Mouse (Mus musculus) cortical plate, adult 2 months (tissue): ENCODE data around the gene Actn4. TPM values are rescaled to one million over a fixed set of nuclear protein-coding genes. Genes with fewer than 3 reads are reported as not detected.
A peak's percentile ranks its signal among the peaks of the same experiment; 100 is the strongest.

Experiments
- H3K27ac ChIP-seq: fragments of 200-500 bp; 2 replicates; pipeline ENCODE4 v1.5.1; 2012; ENCODE audit warnings: low read length, control low read depth, inconsistent platforms; ENCODE audit not compliant: insufficient read depth
- H3K4me1 ChIP-seq: fragments of 200-500 bp; 2 replicates; pipeline ENCODE4 v1.6.1; 2011; ENCODE audit warnings: low read length; ENCODE audit not compliant: control insufficient read depth, insufficient read depth
- H3K4me3 ChIP-seq: fragments of 200-500 bp; 2 replicates; pipeline ENCODE4 v1.5.1; 2011; ENCODE audit warnings: mild to moderate bottlenecking, low read length, control low read depth; ENCODE audit not compliant: insufficient read depth
- CTCF ChIP-seq: fragments of 200-500 bp; IDR thresholded peaks from 2 replicates; pipeline ENCODE4 v1.5.1; 2011; ENCODE audit warnings: mild to moderate bottlenecking, control low read depth, low read length; ENCODE audit not compliant: insufficient read depth; ENCODE audit errors: extremely low read depth
- POLR2A ChIP-seq: fragments of 200-500 bp; IDR thresholded peaks from 2 replicates; pipeline ENCODE4 v1.6.1; 2011; ENCODE audit warnings: mild to moderate bottlenecking, low read length, control low read depth; ENCODE audit not compliant: insufficient read depth; ENCODE audit errors: extremely low read depth
- polyA plus RNA-seq: library from polyadenylated mRNA; depleted of rRNA; stranded (reverse); fragments of >200 nt; gene quantifications from 2 replicates; pipeline ENCODE4 v1.2.3, GENCODE M21; 2012

The Actn4 gene
- polyA plus RNA-seq, 1 experiment, result 178 TPM

DNA sequence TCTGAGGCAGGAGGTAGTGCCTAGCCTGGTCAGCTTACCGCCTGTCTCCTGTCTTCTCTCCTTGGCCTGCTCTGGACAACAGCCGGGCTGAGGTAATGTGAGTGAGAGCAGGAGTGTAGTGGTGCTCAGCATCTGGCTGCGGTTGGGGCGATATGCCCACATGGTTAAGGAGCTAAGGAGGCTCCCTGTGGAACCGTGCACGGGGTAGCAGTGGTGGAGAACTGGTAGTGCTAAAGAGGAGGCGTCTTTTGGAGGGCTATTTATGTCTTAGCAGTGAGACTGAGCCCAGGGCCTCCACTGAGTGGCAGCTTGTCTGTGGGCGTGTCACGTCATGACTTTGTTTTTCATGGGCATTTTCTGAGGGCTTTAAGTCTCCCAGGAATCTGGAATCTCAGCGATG, 58.4 kb downstream of the Actn4 start:
- TF ChIP-seq POLR2A (no peak), CTCF (no peak)
- H3K4me1 ChIP-seq, result peaks cover 17% of the 10 kb centered on the region
- peak overlapping the region; percentile 84 for H3K27ac ChIP-seq
- no peak overlapping the region for H3K4me3 ChIP-seq

DNA sequence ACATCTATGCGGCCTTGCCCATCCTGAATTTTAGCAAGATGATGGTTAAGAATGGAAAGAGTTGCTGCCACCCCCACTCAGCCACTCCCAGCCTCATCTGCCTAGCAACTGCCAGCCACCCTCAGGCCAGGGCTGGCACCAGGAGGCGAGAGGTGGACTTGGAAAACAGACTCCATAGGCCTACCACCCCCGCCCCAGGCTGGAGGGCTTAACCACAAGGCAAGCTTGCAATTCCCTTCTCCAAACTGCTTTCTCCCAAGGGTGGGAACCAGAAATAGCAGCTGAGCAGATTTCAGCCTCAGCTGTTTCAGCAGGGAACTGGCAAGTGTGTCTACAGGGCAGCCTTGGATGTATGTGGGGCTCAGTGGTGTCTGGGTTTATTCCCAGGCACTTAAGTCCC, 59.3 kb downstream of the Actn4 start:
- TF ChIP-seq CTCF, result no peak
- peak overlapping the region; percentile 84 for H3K27ac ChIP-seq

DNA sequence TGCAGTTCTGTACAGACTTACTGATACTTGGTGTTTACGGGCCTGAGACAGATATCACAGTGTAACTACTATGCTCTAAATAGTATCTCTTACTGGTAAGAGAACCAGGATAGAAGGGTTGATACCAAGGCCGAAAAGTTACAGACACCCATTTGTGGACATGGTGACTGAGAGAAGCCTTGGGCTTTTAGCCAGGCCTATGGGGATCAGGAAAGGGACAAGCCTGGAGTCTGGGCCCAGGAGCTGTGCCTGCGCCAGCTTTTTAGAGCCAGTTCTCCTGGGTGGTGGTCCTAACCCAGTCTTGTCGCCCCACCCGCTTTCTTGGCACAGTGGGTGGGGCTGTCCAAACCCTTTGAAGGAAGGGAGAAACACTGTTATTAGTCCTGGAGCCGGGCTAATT, 60.0 kb downstream of the Actn4 start:
- TF ChIP-seq POLR2A (no peak), CTCF (no peak)
- Histone ChIP-seq H3K27ac (peak overlapping the region; percentile 84), H3K4me3 (no peak overlapping the region)

More for the DNA sequence above, 59.3 kb downstream of the Actn4 start:
- Histone ChIP-seq H3K4me1 (peaks cover 17% of the 10 kb centered on the region), H3K4me3 (no peak overlapping the region)

DNA sequence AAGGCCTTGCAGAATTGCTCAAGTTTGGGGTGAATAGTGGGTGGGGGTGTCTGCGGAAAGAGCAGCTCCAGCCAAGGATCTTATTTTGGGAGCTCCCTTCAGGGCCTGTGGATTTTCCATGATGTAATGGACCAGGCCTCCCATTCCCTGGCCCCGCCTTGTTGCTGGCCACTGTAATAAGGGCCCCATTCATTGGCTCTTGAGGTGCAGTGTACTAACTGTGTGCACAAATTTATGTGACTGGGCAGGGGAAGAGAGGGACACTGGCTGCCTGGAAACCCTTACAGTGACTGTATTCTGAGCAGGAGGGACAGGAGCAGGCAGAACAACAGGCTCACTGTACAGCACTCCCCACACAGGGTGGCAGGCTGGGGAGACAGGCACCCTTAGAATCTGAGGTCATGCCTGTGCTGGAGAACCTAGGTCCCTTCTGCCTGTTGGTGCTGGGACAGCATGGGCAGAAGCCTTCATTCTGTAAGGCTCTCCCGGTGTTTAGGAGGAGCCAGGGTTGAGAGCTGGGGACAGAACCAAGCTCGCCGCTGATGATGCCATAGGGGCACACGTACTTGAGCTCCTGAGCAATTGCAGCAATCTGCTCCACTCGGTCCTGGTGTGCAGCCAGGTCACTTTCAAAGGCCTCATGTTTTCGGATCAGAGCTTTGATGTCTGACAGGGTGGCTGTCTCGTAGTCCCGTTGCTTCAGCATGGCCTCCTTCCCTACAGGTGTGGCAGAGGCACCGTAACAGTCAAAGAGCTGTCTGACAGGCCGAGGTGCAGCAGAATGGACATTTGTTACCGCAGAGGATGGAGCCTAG, 60.6 kb downstream of the Actn4 start:
- Histone ChIP-seq H3K27ac (peak overlapping the region; percentile 84), H3K4me3 (no peak overlapping the region), H3K4me1 (peaks cover 17% of the 10 kb centered on the region)
- TF ChIP-seq CTCF, result no peak
- no peak for TF ChIP-seq POLR2A

More for the DNA sequence above, 60.0 kb downstream of the Actn4 start:
- peaks cover 17% of the 10 kb centered on the region for H3K4me1 ChIP-seq

DNA sequence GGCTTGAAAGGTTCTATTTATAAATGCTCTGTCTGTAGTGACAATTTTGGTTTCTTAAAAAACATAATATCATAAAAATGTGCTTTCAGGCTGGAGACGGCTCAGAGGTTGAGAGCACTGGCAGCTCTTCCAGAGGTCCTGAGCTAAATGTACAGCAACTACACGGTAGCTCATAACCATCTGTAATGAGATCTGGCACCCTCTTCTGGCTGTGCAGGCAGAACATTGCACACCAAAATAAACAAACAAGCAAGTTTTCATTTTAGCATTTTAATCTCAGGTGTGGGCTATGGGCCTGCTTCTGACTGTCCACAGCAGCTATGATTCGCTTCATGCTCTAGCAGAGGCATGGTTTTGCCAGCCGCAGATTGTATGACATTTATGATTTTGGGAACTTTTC, 62.2 kb downstream of the Actn4 start:
- peak; percentile 13; the same call in 1 of the 2 replicates for TF ChIP-seq CTCF
- no peak for TF ChIP-seq POLR2A
- H3K4me1 ChIP-seq, result peaks cover 17% of the 10 kb centered on the region
- no peak overlapping the region for H3K27ac ChIP-seq
- no peak overlapping the region for H3K4me3 ChIP-seq

DNA sequence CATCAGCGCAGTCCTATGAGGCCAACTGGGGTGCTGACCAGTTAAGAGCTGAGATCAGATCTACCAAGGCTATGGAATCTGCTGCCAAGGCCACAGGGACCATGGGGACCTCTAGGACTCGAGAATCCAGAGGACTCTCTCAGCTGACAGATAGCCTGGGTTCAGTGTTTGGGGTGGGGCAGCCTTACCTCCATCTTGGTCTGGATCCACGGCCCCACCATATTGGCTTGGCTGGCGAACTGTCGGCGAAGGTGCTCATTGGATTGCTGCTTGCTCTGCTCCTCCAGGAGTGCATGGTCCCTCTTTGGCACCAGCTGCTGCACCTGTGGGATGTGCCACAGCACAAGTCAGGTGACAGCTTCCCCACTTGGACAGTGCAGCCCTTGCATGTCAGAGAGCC, 64.5 kb downstream of the Actn4 start:
- no peak for TF ChIP-seq POLR2A
- no peak for TF ChIP-seq CTCF
- Histone ChIP-seq H3K4me1 (peaks cover 7% of the 10 kb centered on the region), H3K27ac (no peak overlapping the region), H3K4me3 (no peak overlapping the region)

DNA sequence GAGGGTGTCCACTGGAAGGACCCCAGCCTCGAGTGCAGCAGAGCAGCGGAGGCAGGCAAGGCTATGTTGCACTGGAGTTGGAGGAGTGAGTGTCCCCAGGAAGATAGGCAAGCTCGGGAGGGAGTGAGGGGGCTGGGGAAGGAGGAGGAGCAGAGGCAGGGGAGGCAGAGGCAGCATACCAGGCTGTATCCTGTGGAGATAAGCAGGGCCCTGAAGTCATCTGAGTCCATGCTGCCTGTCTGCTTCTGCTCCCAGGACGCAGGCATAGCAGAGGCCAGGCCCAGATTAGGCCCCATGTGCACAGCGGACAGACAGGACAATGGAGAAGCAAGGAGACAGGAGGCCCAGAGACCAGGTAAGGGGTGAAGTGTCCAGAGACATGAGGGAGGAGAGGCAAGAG, 67.2 kb downstream of the Actn4 start:
- Histone ChIP-seq H3K4me1 (no peaks in the 10 kb centered on the region), H3K4me3 (no peak overlapping the region), H3K27ac (no peak overlapping the region)
- TF ChIP-seq CTCF, result no peak
- TF ChIP-seq POLR2A, result no peak

DNA sequence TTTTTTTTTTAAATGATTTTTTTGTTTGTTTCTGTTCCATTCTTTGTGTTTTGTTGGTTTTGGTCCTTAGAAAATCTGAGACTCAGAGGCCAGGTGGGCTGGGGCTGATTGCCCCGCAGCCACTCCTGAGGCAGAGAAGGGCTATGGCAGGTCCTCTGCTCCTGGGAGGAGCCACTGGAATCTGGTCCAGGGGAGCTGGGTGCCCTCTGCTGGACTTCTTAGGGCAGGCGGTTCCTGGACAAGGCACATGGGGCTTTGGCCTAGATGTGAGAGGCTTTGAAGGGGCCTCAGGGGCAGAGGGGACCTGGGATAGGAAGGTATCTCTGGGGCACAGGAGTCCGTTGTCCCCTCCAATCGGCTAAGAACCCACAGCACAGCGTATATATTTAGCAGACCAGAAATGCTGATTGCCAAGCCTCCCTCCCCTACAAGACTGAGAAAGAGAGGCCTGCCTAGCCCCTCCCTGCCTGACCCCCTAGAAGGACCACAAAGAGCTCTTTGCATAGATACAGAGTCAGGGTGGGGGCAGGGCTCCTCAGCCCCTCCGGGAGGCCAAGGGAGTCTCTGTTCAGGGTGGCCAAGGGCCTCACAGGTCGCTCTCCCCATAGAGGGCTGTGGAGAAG, 68.4 kb downstream of the Actn4 start:
- TF ChIP-seq CTCF (peak; percentile 31; the same call in 1 of the 2 replicates), POLR2A (no peak)
- no peak overlapping the region for H3K4me3 ChIP-seq
- no peak overlapping the region for H3K27ac ChIP-seq
- no peaks in the 10 kb centered on the region for H3K4me1 ChIP-seq

DNA sequence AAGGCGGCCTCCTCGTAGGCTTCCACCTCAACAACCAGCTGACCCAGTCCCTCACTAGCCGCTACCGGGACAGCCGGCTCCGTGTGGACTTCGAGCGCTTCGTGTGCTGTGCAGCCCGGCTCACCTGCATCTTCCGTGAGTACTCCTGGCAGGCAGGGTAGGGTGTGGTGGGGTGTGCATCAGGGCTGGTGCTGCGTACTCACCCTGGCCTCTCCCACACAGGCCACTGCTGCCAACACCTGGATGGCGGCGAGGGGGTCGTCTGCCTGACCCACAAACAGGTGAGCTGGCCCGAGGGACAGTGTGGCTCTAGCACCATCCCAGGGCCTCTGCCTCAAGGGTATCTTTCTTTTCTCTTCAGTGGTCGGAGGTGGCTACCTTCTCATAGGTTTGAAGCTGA, 69.5 kb downstream of the Actn4 start:
- H3K4me1 ChIP-seq, result no peaks in the 10 kb centered on the region
- no peak for TF ChIP-seq CTCF
- no peak for TF ChIP-seq POLR2A
- H3K4me3 ChIP-seq, result no peak overlapping the region
- H3K27ac ChIP-seq, result no peak overlapping the region

DNA sequence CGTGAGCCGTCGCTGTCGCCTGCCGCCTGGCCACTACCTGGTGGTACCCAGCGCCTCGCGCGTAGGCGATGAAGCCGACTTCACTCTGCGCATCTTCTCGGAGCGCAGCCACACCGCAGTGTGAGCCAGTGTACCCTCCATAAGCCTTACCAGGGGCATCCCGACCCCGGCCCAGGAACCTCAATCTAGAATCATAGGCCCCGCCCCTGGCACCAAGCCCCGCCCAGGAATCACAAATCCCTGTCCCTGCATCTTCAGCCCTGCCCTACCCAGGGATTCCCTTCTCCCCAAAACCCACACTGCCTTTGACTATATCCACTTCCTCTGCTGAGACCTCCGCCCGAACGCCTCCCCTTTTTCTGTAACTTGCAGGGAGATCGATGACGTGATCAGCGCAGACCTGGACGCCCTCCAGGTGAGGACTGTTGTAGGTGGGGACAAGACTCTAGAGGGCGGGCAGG, 73.4 kb downstream of the Actn4 start:
- no peaks in the 10 kb centered on the region for H3K4me1 ChIP-seq
- peak overlapping the region; percentile 36 for H3K4me3 ChIP-seq
- H3K27ac ChIP-seq, result no peak overlapping the region
- no peak for TF ChIP-seq POLR2A
